Mouse (Mus musculus) liver, embryonic 14.5 days (tissue): ENCODE measurements around the gene Hspb9.

Source experiments
- CTCF ChIP-seq: IDR thresholded peaks from 2 replicates; pipeline ENCODE4 v1.5.1; 2016; ENCODE audit warnings: antibody characterized with exemption, low read depth, control low read depth
- EP300 ChIP-seq: IDR thresholded peaks from 2 replicates; pipeline ENCODE4 v1.6.1; 2016; ENCODE audit warnings: antibody characterized with exemption, low read depth

DNA sequence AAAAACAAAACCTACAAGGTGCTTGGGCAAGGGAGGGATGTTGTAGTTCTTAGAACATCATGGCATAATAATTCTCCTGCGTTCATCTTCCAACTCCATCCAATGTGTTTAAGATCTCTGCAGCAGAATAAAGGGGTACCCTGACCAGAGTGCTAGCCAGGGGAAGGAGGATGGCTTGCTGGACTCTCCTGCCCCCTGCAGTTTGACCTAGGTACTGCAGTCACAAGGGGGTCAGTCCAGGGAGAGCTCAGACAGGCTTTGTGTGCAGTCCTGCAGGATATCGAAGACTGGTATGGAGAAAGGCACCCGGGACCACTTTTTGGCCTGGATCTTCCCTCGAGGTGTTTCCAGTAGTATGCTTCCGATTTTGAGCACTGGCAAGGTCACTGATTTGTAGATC lies 18.7 kb upstream of the Hspb9 start:
- TF ChIP-seq CTCF (peak; percentile 94), EP300 (no peak)
